Mouse (Mus musculus): ENCODE results near the gene Cdkal1.

DNA sequence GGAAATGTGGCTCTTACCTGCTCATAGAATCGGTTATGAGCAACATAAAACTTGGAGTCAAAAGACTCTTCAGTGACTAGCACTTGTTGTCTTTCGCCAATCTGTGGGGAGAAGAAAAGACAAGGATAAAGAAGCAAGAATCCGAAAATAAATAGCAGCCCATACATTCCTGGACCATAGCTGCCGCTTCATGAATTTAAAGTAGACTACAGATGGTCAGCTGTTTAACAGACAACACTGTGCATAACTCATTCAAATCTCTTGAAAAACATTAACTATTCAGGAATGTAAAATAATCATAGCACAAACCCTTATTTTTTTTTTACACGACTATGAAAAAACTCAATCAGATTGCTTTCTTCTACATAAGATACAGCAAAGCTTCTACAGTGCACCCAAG, 498.0 kb downstream of the Cdkal1 start:
- no peak for TF ChIP-seq MAFK (IDR thresholded peaks at IDR 0.05; ENCODE audit: insufficient read depth, low read depth, low read length)
- TF ChIP-seq ZC3H11A (IDR thresholded peaks at IDR 0.05; ENCODE audit: borderline replicate concordance, low read depth, low read length) = no peak
- no peak for TF ChIP-seq CHD2 (IDR thresholded peaks at IDR 0.05; ENCODE audit: low read depth, low read length)

All from ES-E14 (cell line).